Mouse (Mus musculus) B cell, adult 2 months (primary cell): Measurements from ENCODE around the gene Nadk2.

Experiments
- DNase-seq, 2 experiments: peaks; one replicate each; pipeline ENCODE4 v3.0.0; 2022

Gene Nadk2

GRCm38 (mm10) chr15:9132693-9133443 is 61.8 kb downstream of the Nadk2 start:
- no peak for DNase-seq

- no peak for DNase-seq
Measured at GRCm38 (mm10) chr15:9134891-9135507, 63.9 kb downstream of the Nadk2 start.

- no peak for DNase-seq
Measured at GRCm38 (mm10) chr15:9139447-9139846, 68.4 kb downstream of the Nadk2 start.

- DNase-seq = peak; percentile 91 to 92
Measured at GRCm38 (mm10) chr15:9140252-9140680, 69.2 kb downstream of the Nadk2 start, which contains the start of gene Lmbrd2. TSS of gene Lmbrd2 (plus strand) at chr15:9140550.

GRCm38 (mm10) chr15:9140684-9141171 is 69.7 kb downstream of the Nadk2 start:
- DNase-seq = no peak

- DNase-seq = no peak
Measured at GRCm38 (mm10) chr15:9155325-9155724, 84.3 kb downstream of the Nadk2 start, which contains the start of gene Skp2. TSS of gene Skp2 (minus strand) at chr15:9155425.
